Mouse (Mus musculus): ENCODE data around the gene Scgb2b20. TPM values are rescaled to one million over a fixed set of nuclear protein-coding genes. Genes with fewer than 3 reads are reported as not detected.
"Not testable (repeated sequence)": the region's sequence is repeated elsewhere in the genome, so short reads cannot be mapped to it uniquely, and the experiment has no call there.

The Scgb2b20 gene
- not detected in 2 replicates for polyA plus RNA-seq (2014; fragmentation: Nextera tagmentation; extraction: Ambion mirVana)

- H3K27me3 ChIP-seq (ENCODE audit: control insufficient read depth, insufficient read depth, low read length); H3K9me3 ChIP-seq (ENCODE audit: control insufficient read depth, low read length); H3K36me3 ChIP-seq (ENCODE audit: control insufficient read depth, insufficient read depth, low read length); H3K4me1 ChIP-seq (ENCODE audit: control insufficient read depth, insufficient read depth, low read length); ATAC-seq (ENCODE audit: insufficient number of reproducible peaks, low FRiP score, low TSS enrichment, low read depth); H3K4me2 ChIP-seq (ENCODE audit: low read depth, severe bottlenecking); H3K27ac ChIP-seq (replicated peaks; ENCODE audit: low read depth, low read length); H3K9ac ChIP-seq (ENCODE audit: low read length); H3K4me3 ChIP-seq (ENCODE audit: low read depth, low read length); DNase-seq (ENCODE audit: low spot score): not testable (repeated sequence)
- 94% methylated on average over 2 of the region's 2 CpGs for WGBS
Observed at GRCm38 (mm10) chr7:33366222-33366621, at the start of gene Scgb2b20. TSS of gene Scgb2b20 (minus strand) at chr7:33366322.

- H3K4me2 ChIP-seq (ENCODE audit: low read depth, severe bottlenecking); H3K27me3 ChIP-seq (ENCODE audit: control insufficient read depth, insufficient read depth, low read length); H3K27ac ChIP-seq (replicated peaks; ENCODE audit: low read depth, low read length); ATAC-seq (ENCODE audit: insufficient number of reproducible peaks, low FRiP score, low TSS enrichment, low read depth); H3K9ac ChIP-seq (ENCODE audit: low read length); H3K4me3 ChIP-seq (ENCODE audit: low read depth, low read length); H3K4me1 ChIP-seq (ENCODE audit: control insufficient read depth, insufficient read depth, low read length); DNase-seq (ENCODE audit: low spot score); H3K9me3 ChIP-seq (ENCODE audit: control insufficient read depth, low read length); H3K36me3 ChIP-seq (ENCODE audit: control insufficient read depth, insufficient read depth, low read length): not testable (repeated sequence)
- WGBS: 61% methylated on average over 1 of the region's 1 CpGs
Observed at GRCm38 (mm10) chr7:33409681-33410080, 43.6 kb upstream of the Scgb2b20 start.

GRCm38 (mm10) chr7:33401650-33402049, 35.5 kb upstream of the Scgb2b20 start:
- Histone ChIP-seq H3K27ac (replicated peaks; ENCODE audit: low read depth, low read length) (no peak overlapping the region), H3K27me3 (ENCODE audit: control insufficient read depth, insufficient read depth, low read length) (no peaks in the 10 kb centered on the region), H3K9me3 (ENCODE audit: control insufficient read depth, low read length) (peaks cover 4% of the 10 kb centered on the region; the same call in 1 of the 2 replicates), H3K4me1 (ENCODE audit: control insufficient read depth, insufficient read depth, low read length) (no peaks in the 10 kb centered on the region), H3K36me3 (ENCODE audit: control insufficient read depth, insufficient read depth, low read length) (no peaks in the 10 kb centered on the region), H3K4me2 (ENCODE audit: low read depth, severe bottlenecking) (no peak overlapping the region), H3K4me3 (ENCODE audit: low read depth, low read length) (no peak overlapping the region), H3K9ac (ENCODE audit: low read length) (no peak overlapping the region)
- WGBS: 89% methylated on average over 1 of the region's 1 CpGs
- DNase-seq (ENCODE audit: low spot score) (no peak), ATAC-seq (ENCODE audit: insufficient number of reproducible peaks, low FRiP score, low TSS enrichment, low read depth) (no peak)

- H3K4me1 ChIP-seq (ENCODE audit: control insufficient read depth, insufficient read depth, low read length); H3K36me3 ChIP-seq (ENCODE audit: control insufficient read depth, insufficient read depth, low read length); ATAC-seq (ENCODE audit: insufficient number of reproducible peaks, low FRiP score, low TSS enrichment, low read depth); H3K27ac ChIP-seq (replicated peaks; ENCODE audit: low read depth, low read length); DNase-seq (ENCODE audit: low spot score); H3K9me3 ChIP-seq (ENCODE audit: control insufficient read depth, low read length); H3K9ac ChIP-seq (ENCODE audit: low read length); H3K4me2 ChIP-seq (ENCODE audit: low read depth, severe bottlenecking); H3K4me3 ChIP-seq (ENCODE audit: low read depth, low read length); H3K27me3 ChIP-seq (ENCODE audit: control insufficient read depth, insufficient read depth, low read length): not testable (repeated sequence)
Observed at GRCm38 (mm10) chr7:33399749-33400148, 33.6 kb upstream of the Scgb2b20 start.

GRCm38 (mm10) chr7:33372934-33373333, 6.8 kb upstream of the Scgb2b20 start, which contains the start of gene Scgb1b20:
TSS of gene Scgb1b20 (plus strand) at chr7:33373234.
- DNase-seq (ENCODE audit: low spot score); H3K27me3 ChIP-seq (ENCODE audit: control insufficient read depth, insufficient read depth, low read length); H3K4me1 ChIP-seq (ENCODE audit: control insufficient read depth, insufficient read depth, low read length); H3K27ac ChIP-seq (replicated peaks; ENCODE audit: low read depth, low read length); H3K36me3 ChIP-seq (ENCODE audit: control insufficient read depth, insufficient read depth, low read length); H3K4me3 ChIP-seq (ENCODE audit: low read depth, low read length); H3K9ac ChIP-seq (ENCODE audit: low read length); H3K9me3 ChIP-seq (ENCODE audit: control insufficient read depth, low read length); ATAC-seq (ENCODE audit: insufficient number of reproducible peaks, low FRiP score, low TSS enrichment, low read depth); H3K4me2 ChIP-seq (ENCODE audit: low read depth, severe bottlenecking): not testable (repeated sequence)
- WGBS: 86% methylated on average over 4 of the region's 4 CpGs

Other genes starting within 250 kb of the Scgb2b20 start
- not detected in 2 replicates for gene Scgb2b18, start 192.5 kb downstream of the Scgb2b20 start, polyA plus RNA-seq (2014; fragmentation: Nextera tagmentation; extraction: Ambion mirVana)
- gene Scgb1b18, start 180.8 kb downstream of the Scgb2b20 start, polyA plus RNA-seq (2014; fragmentation: Nextera tagmentation; extraction: Ambion mirVana): not detected in 2 replicates
- gene Scgb2b19, start 86.0 kb downstream of the Scgb2b20 start, polyA plus RNA-seq (2014; fragmentation: Nextera tagmentation; extraction: Ambion mirVana): not detected in 2 replicates
- gene Scgb1b19, start 79.0 kb downstream of the Scgb2b20 start, polyA plus RNA-seq (2014; fragmentation: Nextera tagmentation; extraction: Ambion mirVana): not detected in 2 replicates
- not detected in 2 replicates for gene Scgb1b20, start 6.9 kb upstream of the Scgb2b20 start, polyA plus RNA-seq (2014; fragmentation: Nextera tagmentation; extraction: Ambion mirVana)
- gene Scgb2b21, start 154.1 kb upstream of the Scgb2b20 start, polyA plus RNA-seq (2014; fragmentation: Nextera tagmentation; extraction: Ambion mirVana): not detected in 2 replicates